Mouse (Mus musculus) MEL (cell line): ENCODE measurements around the gene Rundc3a. TPM values are rescaled to one million over a fixed set of nuclear protein-coding genes. Genes with fewer than 3 reads are reported as not detected.

Experiments
- DNase-seq: peaks from one replicate; pipeline ENCODE4 v3.0.0; 2011; ENCODE audit warnings: low read depth, low spot score
- H3K27ac ChIP-seq: 2 replicates; pipeline ENCODE4 v1.5.1; 2012; ENCODE audit warnings: low read depth, mild to moderate bottlenecking, control low read depth, low read length, moderate library complexity; ENCODE audit not compliant: control insufficient read depth
- H3K27me3 ChIP-seq, 2 experiments: fragments of 150-350 bp in 1 of 2; sonication (generic) in 1 of 2; 2 replicates each; pipeline ENCODE4 v1.6.1; 2012; ENCODE audit warnings: low read length in 2 of 2, mild to moderate bottlenecking in 2 of 2, improper control_type of control experiment in 1 of 2, moderate library complexity in 1 of 2; ENCODE audit not compliant: insufficient read depth in 2 of 2, control insufficient read depth in 1 of 2
- H3K36me3 ChIP-seq, 2 experiments: 2 replicates each; pipeline ENCODE4 v1.6.1; 2012 to 2014; ENCODE audit warnings: low read length in 2 of 2, improper control_type of control experiment in 1 of 2, inconsistent platforms in 1 of 2, mild to moderate bottlenecking in 1 of 2; ENCODE audit not compliant: insufficient read depth in 2 of 2, control insufficient read depth in 1 of 2
- H3K4me1 ChIP-seq, 2 experiments: fragments of 150-350 bp in 1 of 2; sonication (generic) in 1 of 2; 2 replicates each; pipeline ENCODE4 v1.6.1; 2012; ENCODE audit warnings: low read length in 2 of 2, improper control_type of control experiment in 1 of 2, mild to moderate bottlenecking in 1 of 2; ENCODE audit not compliant: insufficient read depth in 2 of 2, control insufficient read depth in 1 of 2
- H3K4me3 ChIP-seq, 2 experiments: fragments of 150-350 bp in 1 of 2; sonication (generic) in 1 of 2; 2 replicates each; pipeline ENCODE4 v1.5.1; 2012; ENCODE audit warnings: low read depth in 2 of 2, low read length in 2 of 2, mild to moderate bottlenecking in 2 of 2, moderate library complexity in 2 of 2, control low read depth in 1 of 2, improper control_type of control experiment in 1 of 2; ENCODE audit not compliant: control insufficient read depth in 1 of 2, insufficient read depth in 1 of 2
- H3K79me2 ChIP-seq: 2 replicates; pipeline ENCODE4 v1.6.1; 2012; ENCODE audit warnings: mild to moderate bottlenecking, low read length, moderate library complexity; ENCODE audit not compliant: control insufficient read depth, poor library complexity, insufficient read depth
- H3K9ac ChIP-seq: 2 replicates; pipeline ENCODE4 v1.6.1; 2012; ENCODE audit warnings: low read depth, mild to moderate bottlenecking, control low read depth, low read length, moderate library complexity; ENCODE audit not compliant: control insufficient read depth, poor library complexity, severe bottlenecking
- H3K9me3 ChIP-seq: fragments of 150-350 bp; sonication (generic); replicated peaks from 2 replicates; pipeline ENCODE4 v1.6.1; 2012; ENCODE audit warnings: mild to moderate bottlenecking, low read length, improper control_type of control experiment, moderate library complexity; ENCODE audit not compliant: insufficient read depth
- CHD1 ChIP-seq: IDR thresholded peaks from 2 replicates; pipeline ENCODE4 v1.6.1; 2012; ENCODE audit warnings: low read depth, mild to moderate bottlenecking, inconsistent platforms, low read length, improper control_type of control experiment
- CTCF ChIP-seq, 3 experiments: IDR thresholded peaks in 2 of 3; conservative IDR thresholded peaks in 1 of 3; 2 replicates each; pipeline ENCODE4 v1.5.1; 2011 to 2012; ENCODE audit warnings: low read length in 3 of 3, low read depth in 2 of 3, mild to moderate bottlenecking in 2 of 3, improper control_type of control experiment in 1 of 3, inconsistent platforms in 1 of 3, mixed read lengths in 1 of 3, moderate library complexity in 1 of 3; ENCODE audit not compliant: control insufficient read depth in 1 of 3, insufficient read depth in 1 of 3, poor library complexity in 1 of 3, severe bottlenecking in 1 of 3
- ELF1 ChIP-seq: IDR thresholded peaks from 2 replicates; pipeline ENCODE4 v1.6.1; 2014; ENCODE audit warnings: low read depth, mild to moderate bottlenecking, inconsistent platforms, low read length, improper control_type of control experiment, moderate library complexity
- EP300 ChIP-seq, 2 experiments: IDR thresholded peaks; 2 replicates each; pipeline ENCODE4 v1.6.1; 2011; ENCODE audit warnings: improper control_type of control experiment in 2 of 2, low read length in 2 of 2, low read depth in 1 of 2, mild to moderate bottlenecking in 1 of 2
- JUND ChIP-seq: IDR thresholded peaks from 2 replicates; pipeline ENCODE4 v1.6.1; 2011; ENCODE audit warnings: low read depth, mild to moderate bottlenecking, improper control_type of control experiment, low read length
- MEF2A ChIP-seq: IDR thresholded peaks from 2 replicates; pipeline ENCODE4 v1.6.1; 2014; ENCODE audit warnings: low read depth, mild to moderate bottlenecking, inconsistent platforms, low read length, improper control_type of control experiment; ENCODE audit not compliant: poor library complexity, insufficient replicate concordance, severe bottlenecking; ENCODE audit errors: extremely low read depth
- MXI1 ChIP-seq: IDR thresholded peaks from 2 replicates; pipeline ENCODE4 v1.6.1; 2011; ENCODE audit warnings: mild to moderate bottlenecking, low read depth, low read length, improper control_type of control experiment
- NELFE ChIP-seq: IDR thresholded peaks from 2 replicates; pipeline ENCODE4 v1.6.1; 2011; ENCODE audit warnings: low read depth, low read length, improper control_type of control experiment
- POLR2A ChIP-seq, 2 experiments: IDR thresholded peaks; 2 replicates each; pipeline ENCODE4 v1.6.1; 2011 to 2012; ENCODE audit warnings: low read length in 2 of 2, mild to moderate bottlenecking in 2 of 2, control low read depth in 1 of 2, improper control_type of control experiment in 1 of 2, low read depth in 1 of 2, moderate library complexity in 1 of 2; ENCODE audit not compliant: control insufficient read depth in 1 of 2, insufficient read depth in 1 of 2, poor library complexity in 1 of 2
- POLR2AphosphoS5 ChIP-seq: IDR thresholded peaks from 2 replicates; pipeline ENCODE4 v1.6.1; 2012; ENCODE audit warnings: low read depth, borderline replicate concordance, mild to moderate bottlenecking, inconsistent platforms, low read length, moderate library complexity, mixed read lengths
- TBP ChIP-seq: IDR thresholded peaks from 2 replicates; pipeline ENCODE4 v1.8.0; 2011; ENCODE audit warnings: low read depth, low read length, improper control_type of control experiment
- TCF12 ChIP-seq: IDR thresholded peaks from 2 replicates; pipeline ENCODE4 v1.6.1; 2014; ENCODE audit warnings: low read depth, mild to moderate bottlenecking, inconsistent platforms, low read length, improper control_type of control experiment, moderate library complexity
- USF1 ChIP-seq: IDR thresholded peaks from 2 replicates; pipeline ENCODE4 v1.6.1; 2014; ENCODE audit warnings: low read depth, mild to moderate bottlenecking, inconsistent platforms, low read length, improper control_type of control experiment, moderate library complexity
- ZKSCAN1 ChIP-seq: IDR thresholded peaks from 2 replicates; pipeline ENCODE4 v1.6.1; 2012; ENCODE audit warnings: low read depth, mild to moderate bottlenecking, inconsistent platforms, low read length, improper control_type of control experiment, moderate library complexity
- ZMIZ1 ChIP-seq: IDR thresholded peaks from 2 replicates; pipeline ENCODE4 v1.6.1; 2012; ENCODE audit warnings: low read depth, mild to moderate bottlenecking, inconsistent platforms, low read length, improper control_type of control experiment, moderate library complexity
- ZNF384 ChIP-seq: IDR thresholded peaks from 2 replicates; pipeline ENCODE4 v1.6.1; 2012; ENCODE audit warnings: low read depth, mild to moderate bottlenecking, inconsistent platforms, low read length, improper control_type of control experiment
- polyA plus RNA-seq, 2 experiments: library from polyadenylated mRNA; stranded (reverse) in 1 of 2; unstranded in 1 of 2; fragments of >175 nt in 1 of 2; fragments of >200 nt in 1 of 2; gene quantifications; 2 replicates each; pipeline versions ENCODE4 v1.2.1 to v1.2.4; 2012; ENCODE audit warnings: low replicate concordance in 2 of 2, low read depth in 1 of 2; ENCODE audit not compliant: insufficient read length in 2 of 2, insufficient read depth in 1 of 2, missing spikeins in 1 of 2
- total RNA-seq: library from RNA; depleted of rRNA; stranded (reverse); fragments of 300-350 nt; gene quantifications from 2 replicates; pipeline ENCODE4 v1.2.3, GENCODE M21; 2012

The Rundc3a gene
- total and polyA plus RNA-seq, 3 experiments = 0.39 to 2.1 TPM; not detected in 1

GRCm38 (mm10) chr11:102372936-102373335, 20.3 kb upstream of the Rundc3a start:
- peaks cover 0 to 2% of the 10 kb centered on the region in 2 experiments; a peak in 2 of 4 replicates for H3K36me3 ChIP-seq
- TF ChIP-seq TCF12 = no peak
- no peak for TF ChIP-seq ZMIZ1
- TF ChIP-seq MEF2A = no peak
- TF ChIP-seq USF1 = no peak
- TF ChIP-seq, all 39 proteins: peak for 0
- Histone ChIP-seq H3K27me3 (peaks cover 1 to 13% of the 10 kb centered on the region in 2 experiments; a peak in 3 of 4 replicates), H3K4me3 (no peak overlapping the region), H3K79me2 (no peaks in the 10 kb centered on the region), H3K9me3 (no peaks in the 10 kb centered on the region), H3K9ac (no peak overlapping the region), H3K4me1 (peaks cover 0 to 9% of the 10 kb centered on the region in 2 experiments; a peak in 2 of 4 replicates), H3K27ac (no peak overlapping the region)
- no peak for DNase-seq

GRCm38 (mm10) chr11:102373646-102374045, 19.6 kb upstream of the Rundc3a start:
- peaks cover 0 to 9% of the 10 kb centered on the region in 2 experiments; a peak in 2 of 4 replicates for H3K4me1 ChIP-seq
- H3K9me3 ChIP-seq = no peaks in the 10 kb centered on the region
- no peaks in the 10 kb centered on the region for H3K79me2 ChIP-seq
- H3K27ac ChIP-seq = no peak overlapping the region
- H3K36me3 ChIP-seq = peaks cover 0 to 2% of the 10 kb centered on the region in 2 experiments; a peak in 2 of 4 replicates
- H3K9ac ChIP-seq = no peak overlapping the region
- H3K27me3 ChIP-seq = peaks cover 1 to 13% of the 10 kb centered on the region in 2 experiments; a peak in 3 of 4 replicates
- TF ChIP-seq NELFE (no peak), ZNF384 (no peak), MXI1 (no peak), EP300 (IDR thresholded peaks at IDR 0.05; ENCODE audit: low read depth in 1 of 2, low read length in 2 of 2) (no peak), POLR2A (IDR thresholded peaks at IDR 0.05; ENCODE audit: control insufficient read depth in 1 of 2, insufficient read depth in 1 of 2, low read depth in 1 of 2, low read length in 2 of 2, poor library complexity in 1 of 2) (no peak), CHD1 (no peak), CTCF (IDR thresholded peaks at IDR 0.05 in 2 of 3, conservative IDR thresholded peaks at IDR 0.05 in 1 of 3; ENCODE audit: control insufficient read depth in 1 of 3, insufficient read depth in 1 of 3, low read depth in 2 of 3, low read length in 3 of 3, poor library complexity in 1 of 3, severe bottlenecking in 1 of 3) (no peak), JUND (no peak), POLR2AphosphoS5 (no peak), MEF2A (no peak), ZKSCAN1 (no peak), TBP (no peak), ELF1 (no peak)
- TF ChIP-seq, all 39 proteins: peak for 0
- no peak for DNase-seq
- no peak overlapping the region for H3K4me3 ChIP-seq
